Mouse (Mus musculus) forebrain, embryonic 11.5 days (tissue): ENCODE results near the gene Hist1h1c. TPM values are rescaled to one million over a fixed set of nuclear protein-coding genes. Genes with fewer than 3 reads are reported as not detected.
A peak's percentile ranks its signal among the peaks of the same experiment; 100 is the strongest.
"Not testable (repeated sequence)": the region's sequence is repeated elsewhere in the genome, so short reads cannot be mapped to it uniquely, and the experiment has no call there.

ENCODE experiments used
- ATAC-seq: fragments of 200-750 bp; cut with Nextera tagmentation; replicated peaks from 2 replicates; pipeline ENCODE4 v1.8.0; 2017; ENCODE audit warnings: moderate TSS enrichment; ENCODE audit not compliant: low FRiP score
- DNase-seq: peaks from one replicate; pipeline ENCODE4 v3.0.0-alpha.2; 2017; ENCODE audit warnings: low spot score
- H3K27ac ChIP-seq: fragments of 300-500 bp; sonication (generic); 2 replicates; pipeline ENCODE4 v1.5.1; 2014; ENCODE audit warnings: low read depth, low read length
- H3K27me3 ChIP-seq: fragments of 300-500 bp; sonication (generic); 2 replicates; pipeline ENCODE4 v1.6.1; 2014; ENCODE audit warnings: mild to moderate bottlenecking, low read length, mixed read lengths; ENCODE audit not compliant: control insufficient read depth, insufficient read depth
- H3K36me3 ChIP-seq: fragments of 300-500 bp; sonication (generic); 2 replicates; pipeline ENCODE4 v1.6.1; 2014; ENCODE audit warnings: mild to moderate bottlenecking, low read length, moderate library complexity, mixed read lengths; ENCODE audit not compliant: control insufficient read depth, insufficient read depth
- H3K4me1 ChIP-seq: fragments of 300-500 bp; sonication (generic); replicated peaks from 2 replicates; pipeline ENCODE4 v1.6.1; 2014; ENCODE audit warnings: low read length, mixed read lengths; ENCODE audit not compliant: control insufficient read depth, insufficient read depth
- H3K4me2 ChIP-seq: fragments of 300-500 bp; sonication (generic); 2 replicates; pipeline ENCODE4 v1.6.1; 2014; ENCODE audit warnings: low read depth, mild to moderate bottlenecking, low read length, moderate library complexity, mixed read lengths; ENCODE audit not compliant: severe bottlenecking
- H3K4me3 ChIP-seq: fragments of 300-500 bp; sonication (generic); 2 replicates; pipeline ENCODE4 v1.5.1; 2014; ENCODE audit warnings: low read depth, low read length
- H3K9ac ChIP-seq: fragments of 300-500 bp; sonication (generic); 2 replicates; pipeline ENCODE4 v1.6.1; 2014; ENCODE audit warnings: low read length
- H3K9me3 ChIP-seq: fragments of 300-500 bp; sonication (generic); 2 replicates; pipeline ENCODE4 v1.6.1; 2016; ENCODE audit warnings: low read length, mixed read lengths; ENCODE audit not compliant: control insufficient read depth
- WGBS: fragments of 180-500 bp; shearing (Covaris S2); extraction: QIAGEN DNeasy Blood & Tissue Kit; methylation state at CpG from one replicate; pipeline ENCODE4 v1.1.7; 2014; 5-methylcytosine and 5-hydroxymethylcytosine counted together
- polyA plus RNA-seq: library from polyadenylated mRNA; unstranded; fragments of >200 nt; fragmentation: Nextera tagmentation; extraction: Ambion mirVana; gene quantifications from 2 replicates; pipeline ENCODE4 v1.2.1, GENCODE M21; 2014

The Hist1h1c gene
- polyA plus RNA-seq, 1 experiment from 2014 or later = 15.2 TPM

- Histone ChIP-seq H3K27me3 (no peaks in the 10 kb centered on the region), H3K4me3 (peak within 1 kb of the TSS; percentile 38), H3K9ac (peak within 1 kb of the TSS; percentile 81), H3K27ac (peak within 1 kb of the TSS; percentile 99), H3K4me2 (peak within 1 kb of the TSS; percentile 59), H3K9me3 (no peaks in the 10 kb centered on the region), H3K4me1 (no peaks in the 10 kb centered on the region; the same call in 1 of the 2 replicates), H3K36me3 (no peaks in the 10 kb centered on the region)
- DNase-seq (peak; percentile 84), ATAC-seq (peak; percentile 76)
- under 1% methylated on average over 23 of the region's 28 CpGs for WGBS
Measured at GRCm38 (mm10) chr13:23745381-23746161, 7.0 kb downstream of the Hist1h1c start, which contains the start of gene Hist1h3c. TSS of gene Hist1h3c (minus strand) at chr13:23745602.

DNA sequence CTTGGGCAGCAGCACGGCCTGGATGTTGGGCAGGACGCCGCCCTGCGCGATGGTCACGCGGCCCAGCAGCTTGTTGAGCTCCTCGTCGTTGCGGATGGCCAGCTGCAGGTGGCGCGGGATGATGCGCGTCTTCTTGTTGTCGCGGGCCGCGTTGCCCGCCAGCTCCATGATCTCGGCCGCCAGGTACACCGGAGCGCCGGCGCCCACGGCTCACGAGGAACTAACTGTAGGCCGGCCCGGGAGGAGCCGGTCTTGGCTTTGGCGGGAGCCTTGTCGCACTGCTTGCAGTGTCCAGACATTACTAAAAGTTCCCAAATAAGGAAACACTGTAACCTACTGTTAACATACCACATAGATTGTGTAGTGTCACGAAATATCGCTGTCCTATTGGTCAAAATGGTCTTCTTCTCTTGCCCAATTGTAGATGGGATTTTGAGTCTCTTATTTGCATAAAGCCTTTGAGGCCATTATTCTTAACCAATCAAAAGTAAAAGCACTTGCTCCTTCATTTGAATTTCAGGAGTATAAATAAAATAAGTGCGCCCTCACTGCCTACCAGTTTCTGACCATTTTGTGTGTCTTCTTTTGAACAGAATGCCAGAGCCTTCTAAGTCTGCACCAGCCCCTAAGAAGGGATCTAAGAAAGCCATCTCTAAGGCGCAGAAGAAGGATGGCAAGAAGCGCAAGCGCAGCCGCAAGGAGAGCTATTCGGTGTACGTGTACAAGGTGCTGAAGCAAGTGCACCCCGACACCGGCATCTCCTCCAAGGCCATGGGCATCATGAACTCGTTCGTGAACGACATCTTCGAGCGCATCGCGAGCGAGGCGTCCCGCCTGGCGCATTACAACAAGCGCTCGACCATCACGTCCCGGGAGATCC, 7.8 kb downstream of the Hist1h1c start, which contains the start of gene Hist1h2bb:
TSS of gene Hist1h2bb (plus strand) at position 534 of the 880 bp plus-strand sequence.
- H3K4me1 ChIP-seq = not testable (repeated sequence)
- peak within 1 kb of the TSS; percentile 38 for H3K4me3 ChIP-seq
- under 1% methylated on average over 36 of the region's 58 CpGs for WGBS

GRCm38 (mm10) chr13:23747081-23747891, 8.7 kb downstream of the Hist1h1c start:
- WGBS = 2% methylated on average over 13 of the region's 13 CpGs

More for the DNA sequence above, 7.8 kb downstream of the Hist1h1c start, which contains the start of gene Hist1h2bb:
- H3K27me3 ChIP-seq, H3K36me3 ChIP-seq, H3K9me3 ChIP-seq: not testable (repeated sequence)
- DNase-seq (peak; percentile 87), ATAC-seq (peak; percentile 90)
- Histone ChIP-seq H3K4me2 (peak within 1 kb of the TSS; percentile 60), H3K27ac (peak within 1 kb of the TSS; percentile 99), H3K9ac (peak within 1 kb of the TSS; percentile 81)

DNA sequence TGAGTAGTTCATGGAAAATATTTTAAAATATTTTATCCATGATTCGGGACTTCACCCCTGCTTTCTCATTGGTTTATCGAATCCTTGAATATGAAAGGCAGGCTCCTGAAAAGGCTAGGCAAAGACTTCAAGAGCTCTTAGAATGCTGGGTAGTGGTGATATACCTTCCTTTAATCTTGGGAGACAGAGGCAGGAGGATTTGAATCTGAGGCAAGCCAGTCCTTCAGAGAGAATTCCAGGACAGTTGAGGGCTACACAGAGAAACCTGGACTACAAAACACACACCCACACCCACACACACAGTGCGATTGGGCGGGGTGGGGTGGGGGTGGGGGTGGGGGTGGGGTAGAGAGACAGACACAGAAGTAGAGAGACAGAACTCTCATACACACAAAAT, 9.3 kb downstream of the Hist1h1c start:
- H3K27ac ChIP-seq = peak overlapping the region; percentile 99
- H3K9ac ChIP-seq = peak overlapping the region; percentile 72
- no peaks in the 10 kb centered on the region; the same call in 1 of the 2 replicates for H3K4me1 ChIP-seq
- peak overlapping the region; percentile 35; the same call in 1 of the 2 replicates for H3K4me2 ChIP-seq
- no peak overlapping the region; the same call in 1 of the 2 replicates for H3K4me3 ChIP-seq
- H3K36me3 ChIP-seq = no peaks in the 10 kb centered on the region
- WGBS = 6% methylated on average over 4 of the region's 4 CpGs
- no peak for DNase-seq
- no peak for ATAC-seq
- H3K9me3 ChIP-seq = no peaks in the 10 kb centered on the region
- no peaks in the 10 kb centered on the region for H3K27me3 ChIP-seq

More at GRCm38 (mm10) chr13:23747081-23747891, 8.7 kb downstream of the Hist1h1c start:
- Histone ChIP-seq H3K36me3 (no peaks in the 10 kb centered on the region), H3K9me3 (no peaks in the 10 kb centered on the region), H3K9ac (peak overlapping the region; percentile 72), H3K27ac (peak overlapping the region; percentile 99), H3K27me3 (no peaks in the 10 kb centered on the region), H3K4me2 (peak overlapping the region; percentile 60), H3K4me1 (no peaks in the 10 kb centered on the region; the same call in 1 of the 2 replicates), H3K4me3 (peak overlapping the region; percentile 38)
- peak; percentile 1; the same call in 1 of the 2 replicates for ATAC-seq
- no peak for DNase-seq

DNA sequence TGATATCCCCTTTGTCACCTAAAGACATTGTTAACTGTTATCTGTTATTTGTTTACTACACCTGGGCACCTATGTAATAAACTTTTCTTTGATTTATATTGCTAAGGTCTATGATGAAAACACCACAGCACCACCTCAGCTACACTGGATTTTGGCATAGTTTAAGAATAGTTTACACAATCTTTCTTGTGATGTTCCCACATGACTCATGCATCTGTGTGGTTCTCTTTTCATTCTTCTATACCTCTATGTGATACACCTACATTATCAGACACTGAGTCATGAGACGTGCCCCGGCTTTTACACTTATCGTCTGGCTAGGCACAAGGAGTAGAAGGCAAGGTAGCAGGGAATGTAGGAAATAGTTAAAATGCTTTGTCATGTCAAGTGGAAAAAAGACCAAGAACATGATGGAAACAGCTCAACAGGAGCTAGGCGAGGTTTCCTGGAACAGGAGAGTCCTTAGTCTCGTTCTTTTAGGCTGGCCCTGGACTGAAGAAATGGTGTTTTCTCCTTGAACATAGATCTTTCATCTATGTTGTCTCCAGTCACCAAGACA, 11.0 kb downstream of the Hist1h1c start:
- H3K9me3 ChIP-seq = no peaks in the 10 kb centered on the region
- DNase-seq (no peak), ATAC-seq (no peak)
- H3K27ac ChIP-seq = peak overlapping the region; percentile 97
- H3K4me2 ChIP-seq = no peak overlapping the region
- WGBS = 92% methylated on average over 5 of the region's 5 CpGs
- H3K4me1 ChIP-seq = no peaks in the 10 kb centered on the region; the same call in 1 of the 2 replicates
- H3K36me3 ChIP-seq = no peaks in the 10 kb centered on the region
- no peak overlapping the region for H3K9ac ChIP-seq
- no peak overlapping the region for H3K4me3 ChIP-seq
- no peaks in the 10 kb centered on the region for H3K27me3 ChIP-seq

DNA sequence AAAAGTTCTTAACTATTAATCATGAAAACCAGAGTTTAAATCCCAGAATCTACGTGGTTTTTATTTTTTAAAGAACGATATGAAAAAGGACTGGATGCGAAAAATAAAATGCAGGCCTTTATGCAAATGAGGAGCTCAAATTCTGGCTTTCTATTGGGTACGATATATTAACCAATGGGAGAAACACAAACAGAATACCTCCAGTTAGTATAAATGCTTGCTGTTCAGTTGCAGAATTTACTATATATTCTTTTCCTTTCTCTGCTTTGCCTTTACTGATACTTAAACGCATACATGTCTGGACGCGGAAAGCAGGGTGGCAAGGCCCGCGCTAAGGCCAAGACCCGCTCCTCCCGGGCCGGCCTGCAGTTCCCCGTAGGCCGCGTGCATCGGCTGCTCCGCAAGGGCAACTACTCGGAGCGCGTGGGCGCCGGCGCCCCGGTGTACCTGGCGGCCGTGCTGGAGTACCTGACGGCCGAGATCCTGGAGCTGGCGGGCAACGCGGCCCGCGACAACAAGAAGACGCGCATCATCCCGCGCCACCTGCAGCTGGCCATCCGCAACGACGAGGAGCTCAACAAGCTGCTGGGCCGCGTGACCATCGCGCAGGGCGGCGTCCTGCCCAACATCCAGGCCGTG, 12.3 kb downstream of the Hist1h1c start, which contains the start of gene Hist1h2ab:
TSS of gene Hist1h2ab (plus strand) at position 288 of the 639 bp plus-strand sequence.
- ATAC-seq (peak; percentile 58), DNase-seq (peak; percentile 89)
- WGBS = under 1% methylated on average over 27 of the region's 47 CpGs
- H3K4me3 ChIP-seq = peak within 1 kb of the TSS; percentile 36
- not testable (repeated sequence) for H3K4me1 ChIP-seq, H3K36me3 ChIP-seq, H3K27me3 ChIP-seq, H3K9me3 ChIP-seq
- peak within 1 kb of the TSS; percentile 72 for H3K9ac ChIP-seq
- H3K27ac ChIP-seq = peak within 1 kb of the TSS; percentile 97
- peak within 1 kb of the TSS; percentile 40 for H3K4me2 ChIP-seq

DNA sequence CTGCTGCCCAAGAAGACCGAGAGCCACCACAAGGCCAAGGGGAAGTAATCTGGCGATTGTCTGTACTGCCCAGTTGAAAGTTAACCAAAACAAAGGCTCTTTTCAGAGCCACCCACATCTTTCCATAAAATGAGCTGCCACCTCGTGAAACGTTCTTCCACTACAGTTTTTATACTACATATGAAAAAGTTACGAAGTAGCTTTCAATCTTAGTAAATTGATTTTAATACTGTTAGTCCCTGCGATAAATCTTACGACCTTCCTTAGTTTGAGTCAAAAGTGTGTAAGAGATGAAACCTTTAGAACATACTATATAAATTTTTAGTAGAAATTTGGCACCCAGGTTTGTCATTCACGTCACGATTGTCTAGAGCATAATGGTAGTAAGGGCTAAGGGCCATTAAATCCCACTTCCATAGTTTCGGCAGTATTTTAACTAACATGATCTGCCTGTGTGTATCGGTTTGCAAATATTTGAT, 12.9 kb downstream of the Hist1h1c start:
- Histone ChIP-seq H3K4me2 (peak overlapping the region; percentile 40), H3K4me1 (no peaks in the 10 kb centered on the region; the same call in 1 of the 2 replicates), H3K9ac (peak overlapping the region; percentile 72), H3K27me3 (no peaks in the 10 kb centered on the region), H3K36me3 (no peaks in the 10 kb centered on the region), H3K27ac (peak overlapping the region; percentile 97), H3K4me3 (peak overlapping the region; percentile 36), H3K9me3 (no peaks in the 10 kb centered on the region)
- DNase-seq (no peak), ATAC-seq (peak; percentile 31; the same call in 1 of the 2 replicates)
- WGBS = under 1% methylated on average over 11 of the region's 11 CpGs
